In genomic region chr4:47473968-47474729, GRCm38 (mm10) we compare ENCODE assay signal across 8 mouse cellular contexts. TPM values are rescaled to one million over a fixed set of nuclear protein-coding genes. Genes with fewer than 3 reads are reported as not detected.
DNase-seq lines count a peak whose midpoint lies in the region; ATAC-seq and TF ChIP-seq lines count a peak whose summit lies in the region.

Gene Alg2, minus strand, starts transcription at chr4:47474333.
Gene Sec61b, plus strand, starts transcription at chr4:47474658.

- peak within 1 kb of the TSS; percentile 72 for H3K4me2 ChIP-seq in heart, embryonic 15.5 days
- H3K4me2 ChIP-seq in liver, embryonic 14.5 days (ENCODE audit: low read depth): peak within 1 kb of the TSS; percentile 91
- peak within 1 kb of the TSS; percentile 57 for H3K4me2 ChIP-seq in neural tube, embryonic 11.5 days (ENCODE audit: low read depth)
- H3K4me2 ChIP-seq in stomach, postnatal 0 days (replicated peaks; ENCODE audit: low read depth): peak within 1 kb of the TSS; percentile 61

- TF ChIP-seq CTCF in liver, embryonic 14.5 days (IDR thresholded peaks at IDR 0.05; ENCODE audit: low read depth): peak; percentile 31; the same call in 1 of the 2 replicates
- peak; percentile 46 for TF ChIP-seq CTCF in stomach, postnatal 0 days (IDR thresholded peaks at IDR 0.05; ENCODE audit: low read depth)

- peak; percentile 97 for ATAC-seq in heart, embryonic 15.5 days (replicated peaks; ENCODE audit: insufficient number of reproducible peaks, insufficient read depth, low FRiP score, low read depth)
- ATAC-seq in liver, embryonic 14.5 days (ENCODE audit: insufficient read depth): peak; percentile 97
- ATAC-seq in neural tube, embryonic 11.5 days (ENCODE audit: insufficient read depth, low FRiP score, low TSS enrichment): peak; percentile 94
- peak; percentile 98 for ATAC-seq in stomach, postnatal 0 days (ENCODE audit: low FRiP score, low TSS enrichment)

- H3K9me3 ChIP-seq in forebrain, embryonic 10.5 days: no peaks in the 10 kb centered on the region
- H3K9me3 ChIP-seq in heart, embryonic 15.5 days (replicated peaks): no peaks in the 10 kb centered on the region
- H3K9me3 ChIP-seq in liver, embryonic 14.5 days (ENCODE audit: control insufficient read depth, low read length): no peaks in the 10 kb centered on the region
- H3K9me3 ChIP-seq in neural tube, embryonic 11.5 days (ENCODE audit: control insufficient read depth, low read length): no peaks in the 10 kb centered on the region
- H3K9me3 ChIP-seq in stomach, postnatal 0 days (ENCODE audit: control insufficient read depth, low read length): no peaks in the 10 kb centered on the region

- under 1% methylated on average over 58 of the region's 58 CpGs for WGBS in forebrain, embryonic 10.5 days
- WGBS in heart, embryonic 15.5 days: under 1% methylated on average over 58 of the region's 58 CpGs
- under 1% methylated on average over 57 of the region's 58 CpGs for WGBS in liver, embryonic 14.5 days (ENCODE audit: insufficient replicate concordance)
- under 1% methylated on average over 58 of the region's 58 CpGs for WGBS in neural tube, embryonic 11.5 days
- under 1% methylated on average over 58 of the region's 58 CpGs for WGBS in stomach, postnatal 0 days

- peak; percentile 94 to 95 for DNase-seq in CD8-positive naive resting alpha-beta T cell, adult 2 months (ENCODE audit: low read depth in 2 of 2, low spot score in 2 of 2)
- peak; percentile 97 for DNase-seq in c-Kit-positive CD71-negative TER-119-negative erythroid progenitor cells, embryonic 14.5 days (ENCODE audit: low read depth)
- peak; percentile 97 for DNase-seq in forebrain, embryonic 10.5 days (ENCODE audit: extremely low spot score, low spot score)
- peak; percentile 99 for DNase-seq in kidney, postnatal 25 days
- DNase-seq in liver, embryonic 14.5 days (ENCODE audit: low read depth in 3 of 3, low spot score in 3 of 3): peak; percentile 95 to 97 (median 95)
- peak; percentile 98 for DNase-seq in neural tube, embryonic 11.5 days (ENCODE audit: low spot score)
- DNase-seq in stomach, postnatal 0 days (ENCODE audit: low spot score): peak; percentile 97

- TF ChIP-seq EP300 in liver, embryonic 14.5 days (IDR thresholded peaks at IDR 0.05; ENCODE audit: low read depth): peak; percentile 78
- TF ChIP-seq EP300 in stomach, postnatal 0 days (optimal IDR thresholded peaks at IDR 0.05): peak; percentile 96

- H3K4me1 ChIP-seq in forebrain, embryonic 10.5 days: peaks cover 24% of the 10 kb centered on the region
- peaks cover 20% of the 10 kb centered on the region for H3K4me1 ChIP-seq in heart, embryonic 15.5 days (replicated peaks)
- peaks cover 11 to 14% of the 10 kb centered on the region in 2 experiments for H3K4me1 ChIP-seq in liver, embryonic 14.5 days (replicated peaks; ENCODE audit: control insufficient read depth in 2 of 2, insufficient read depth in 2 of 2, low read length in 1 of 2)
- H3K4me1 ChIP-seq in neural tube, embryonic 11.5 days (ENCODE audit: control insufficient read depth, insufficient read depth, low read length): peaks cover 8% of the 10 kb centered on the region
- no peaks in the 10 kb centered on the region for H3K4me1 ChIP-seq in stomach, postnatal 0 days (replicated peaks; ENCODE audit: control insufficient read depth, insufficient read depth)

- peak within 1 kb of the TSS; percentile 93 for H3K27ac ChIP-seq in forebrain, embryonic 10.5 days
- H3K27ac ChIP-seq in heart, embryonic 15.5 days: peak within 1 kb of the TSS; percentile 97
- peak within 1 kb of the TSS; percentile 81 for H3K27ac ChIP-seq in liver, embryonic 14.5 days
- peak within 1 kb of the TSS; percentile 94 for H3K27ac ChIP-seq in neural tube, embryonic 11.5 days (ENCODE audit: low read depth, low read length)
- H3K27ac ChIP-seq in stomach, postnatal 0 days (replicated peaks): peak within 1 kb of the TSS; percentile 97

- peak within 1 kb of the TSS; percentile 76 for H3K4me3 ChIP-seq in forebrain, embryonic 10.5 days
- H3K4me3 ChIP-seq in heart, embryonic 15.5 days: peak within 1 kb of the TSS; percentile 96
- H3K4me3 ChIP-seq in liver, embryonic 14.5 days (ENCODE audit: insufficient read depth in 1 of 2, low read depth in 2 of 2, low read length in 2 of 2): peak within 1 kb of the TSS; percentile 96 to 97
- peak within 1 kb of the TSS; percentile 78 for H3K4me3 ChIP-seq in neural tube, embryonic 11.5 days (ENCODE audit: low read depth, low read length)
- H3K4me3 ChIP-seq in stomach, postnatal 0 days (ENCODE audit: low read depth, low read length): peak within 1 kb of the TSS; percentile 80

- H3K27me3 ChIP-seq in forebrain, embryonic 10.5 days (ENCODE audit: poor library complexity, severe bottlenecking): no peaks in the 10 kb centered on the region
- no peaks in the 10 kb centered on the region for H3K27me3 ChIP-seq in heart, embryonic 15.5 days
- H3K27me3 ChIP-seq in liver, embryonic 14.5 days (ENCODE audit: control insufficient read depth, insufficient read depth, low read length): no peaks in the 10 kb centered on the region
- no peaks in the 10 kb centered on the region for H3K27me3 ChIP-seq in neural tube, embryonic 11.5 days (ENCODE audit: control insufficient read depth, insufficient read depth, low read length)
- H3K27me3 ChIP-seq in stomach, postnatal 0 days (ENCODE audit: control insufficient read depth, insufficient read depth, low read length): no peaks in the 10 kb centered on the region

- peaks cover 68% of the 10 kb centered on the region for H3K36me3 ChIP-seq in forebrain, embryonic 10.5 days (replicated peaks)
- H3K36me3 ChIP-seq in heart, embryonic 15.5 days: peaks cover 53% of the 10 kb centered on the region
- peaks cover 21% of the 10 kb centered on the region for H3K36me3 ChIP-seq in liver, embryonic 14.5 days (replicated peaks; ENCODE audit: control insufficient read depth, insufficient read depth, low read depth)
- peaks cover 20% of the 10 kb centered on the region for H3K36me3 ChIP-seq in neural tube, embryonic 11.5 days (ENCODE audit: control insufficient read depth, insufficient read depth, low read length)
- peaks cover 26% of the 10 kb centered on the region for H3K36me3 ChIP-seq in stomach, postnatal 0 days (ENCODE audit: control insufficient read depth, insufficient read depth, low read length)

- peak within 1 kb of the TSS; percentile 89 for H3K9ac ChIP-seq in heart, embryonic 15.5 days
- H3K9ac ChIP-seq in liver, embryonic 14.5 days (replicated peaks): peak within 1 kb of the TSS; percentile 90
- peak within 1 kb of the TSS; percentile 90 for H3K9ac ChIP-seq in neural tube, embryonic 11.5 days (ENCODE audit: low read length)
- H3K9ac ChIP-seq in stomach, postnatal 0 days (ENCODE audit: low read length): peak within 1 kb of the TSS; percentile 88

RNA-seq across cellular contexts. Expression of gene Alg2, which starts in this region (rescaled TPM):
- 80.7 and 84.3 TPM in 2 replicates for polyA plus RNA-seq in forebrain, embryonic 10.5 days (2016; fragmentation: Nextera tagmentation; extraction: Ambion mirVana)
- polyA plus RNA-seq in heart, embryonic 15.5 days (2015; fragmentation: Nextera tagmentation; extraction: Ambion mirVana): 22.2 and 31.3 TPM in 2 replicates
- 5.0 and 5.9 TPM in 2 replicates for polyA plus RNA-seq in liver, embryonic 14.5 days (2012; rRNA removed)
- 12.0 and 12.8 TPM in 2 replicates for polyA plus RNA-seq in liver, embryonic 14.5 days (2014; fragmentation: Nextera tagmentation; extraction: Ambion mirVana)
- 150 and 162 TPM in 2 replicates for polyA plus RNA-seq in neural tube, embryonic 11.5 days (2014; fragmentation: Nextera tagmentation; extraction: Ambion mirVana)
- 24.5 and 26.2 TPM in 2 replicates for polyA plus RNA-seq in stomach, postnatal 0 days (2015; fragmentation: Nextera tagmentation; extraction: Ambion mirVana)

RNA-seq across cellular contexts. Expression of gene Sec61b, which starts in this region (rescaled TPM):
- 339 and 348 TPM in 2 replicates for polyA plus RNA-seq in forebrain, embryonic 10.5 days (2016; fragmentation: Nextera tagmentation; extraction: Ambion mirVana)
- polyA plus RNA-seq in heart, embryonic 15.5 days (2015; fragmentation: Nextera tagmentation; extraction: Ambion mirVana): 142 and 171 TPM in 2 replicates
- polyA plus RNA-seq in liver, embryonic 14.5 days (2012; rRNA removed): 177 and 257 TPM in 2 replicates
- polyA plus RNA-seq in liver, embryonic 14.5 days (2014; fragmentation: Nextera tagmentation; extraction: Ambion mirVana): 266 and 271 TPM in 2 replicates
- 350 and 400 TPM in 2 replicates for polyA plus RNA-seq in neural tube, embryonic 11.5 days (2014; fragmentation: Nextera tagmentation; extraction: Ambion mirVana)
- polyA plus RNA-seq in stomach, postnatal 0 days (2015; fragmentation: Nextera tagmentation; extraction: Ambion mirVana): 412 and 495 TPM in 2 replicates

Comparison
In these comparisons a context has a peak if more than half of its experiments do, and no peak if none do; other contexts are left out.
1. Peak in every context shown above with its lines: DNase-seq, ATAC-seq, H3K4me3 ChIP-seq and H3K27ac ChIP-seq.